Mouse (Mus musculus): Measurements from ENCODE around the gene Odf3l2. TPM values are rescaled to one million over a fixed set of nuclear protein-coding genes. Genes with fewer than 3 reads are reported as not detected.

Gene Odf3l2
- not detected for polyA plus RNA-seq (2012; fragmentation: generic; extraction: Trizol)
- long read RNA-seq, experiment 1, result 0 reads
- long read RNA-seq, experiment 2, result 0 reads

DNA sequence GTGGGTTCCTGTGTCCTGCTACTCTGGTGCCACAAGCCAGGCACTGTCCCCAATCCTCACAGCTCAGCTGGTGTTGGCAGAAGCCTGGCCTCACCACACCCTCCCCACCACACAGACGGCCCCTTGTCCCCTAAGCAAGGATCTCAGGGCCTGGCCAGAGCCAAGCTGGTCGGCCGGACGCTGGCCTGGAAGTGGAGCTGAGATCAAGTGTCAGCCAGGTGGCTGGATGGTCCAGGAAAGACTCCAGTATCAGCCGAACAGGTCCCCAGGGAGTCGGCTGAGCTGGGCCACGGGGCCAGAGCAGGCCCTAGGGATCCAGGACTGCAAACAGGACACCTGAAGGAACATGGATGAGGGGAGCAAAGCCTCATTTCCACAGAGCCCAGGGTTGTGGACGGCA is at the start of gene Odf3l2:
Odf3l2 (minus strand) TSS at position 28 of the 400 bp plus-strand sequence.
- TF ChIP-seq CEBPB (IDR thresholded peaks at IDR 0.05; ENCODE audit: low read depth) (no peak), MYOD1 (IDR thresholded peaks at IDR 0.05; ENCODE audit: control insufficient read depth, insufficient read length, low read depth) (no peak), USF1 (IDR thresholded peaks at IDR 0.05; ENCODE audit: low read depth) (no peak), FOSL1 (IDR thresholded peaks at IDR 0.05; ENCODE audit: insufficient read depth, low read length, poor library complexity, severe bottlenecking) (no peak), MAX (IDR thresholded peaks at IDR 0.05) (no peak), MYOG (IDR thresholded peaks at IDR 0.05; ENCODE audit: control insufficient read depth, extremely low read depth, insufficient read length) (no peak), CTCF (IDR thresholded peaks at IDR 0.05; ENCODE audit: control insufficient read depth, insufficient read depth, insufficient read length) (no peak)
- peaks cover 33% of the 10 kb centered on the region for H3K27me3 ChIP-seq (ENCODE audit: control insufficient read depth, insufficient read depth, insufficient read length)
- no peaks in the 10 kb centered on the region for H3K36me3 ChIP-seq (ENCODE audit: control insufficient read depth, insufficient read depth)
- H3ac ChIP-seq (ENCODE audit: control insufficient read depth, insufficient read length, low read depth), result no peak within 1 kb of the TSS
- no peaks in the 10 kb centered on the region for H3K79me3 ChIP-seq (ENCODE audit: low read depth)
- no peak within 1 kb of the TSS for H3K4me3 ChIP-seq (ENCODE audit: insufficient read depth, poor library complexity, severe bottlenecking)
- H3K79me2 ChIP-seq (ENCODE audit: control insufficient read depth, insufficient read depth), result no peaks in the 10 kb centered on the region

DNA sequence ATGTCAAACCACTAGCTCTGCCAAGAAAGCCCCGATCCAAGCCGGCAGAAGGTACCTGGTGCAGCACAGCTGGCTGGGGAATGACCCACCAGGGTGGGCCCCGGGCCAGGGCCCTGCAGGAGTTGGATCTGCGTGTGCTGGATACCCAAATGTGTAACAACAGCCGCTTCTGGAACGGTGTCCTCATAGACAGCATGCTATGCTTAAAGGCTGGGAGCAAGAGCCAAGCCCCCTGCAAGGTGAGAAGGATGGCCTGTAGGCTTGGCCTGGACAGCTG is 48.8 kb upstream of the Odf3l2 start:
- Histone ChIP-seq H3K27me3 (ENCODE audit: control insufficient read depth, insufficient read depth, insufficient read length) (no peaks in the 10 kb centered on the region), H3K79me3 (ENCODE audit: low read depth) (no peaks in the 10 kb centered on the region), H3K36me3 (ENCODE audit: control insufficient read depth, insufficient read depth) (peaks cover 2% of the 10 kb centered on the region), H3K79me2 (ENCODE audit: control insufficient read depth, insufficient read depth) (no peaks in the 10 kb centered on the region), H3K4me3 (ENCODE audit: insufficient read depth, poor library complexity, severe bottlenecking) (no peak overlapping the region), H3ac (ENCODE audit: control insufficient read depth, insufficient read length, low read depth) (no peak overlapping the region)
- TF ChIP-seq USF1 (IDR thresholded peaks at IDR 0.05; ENCODE audit: low read depth), result no peak

DNA sequence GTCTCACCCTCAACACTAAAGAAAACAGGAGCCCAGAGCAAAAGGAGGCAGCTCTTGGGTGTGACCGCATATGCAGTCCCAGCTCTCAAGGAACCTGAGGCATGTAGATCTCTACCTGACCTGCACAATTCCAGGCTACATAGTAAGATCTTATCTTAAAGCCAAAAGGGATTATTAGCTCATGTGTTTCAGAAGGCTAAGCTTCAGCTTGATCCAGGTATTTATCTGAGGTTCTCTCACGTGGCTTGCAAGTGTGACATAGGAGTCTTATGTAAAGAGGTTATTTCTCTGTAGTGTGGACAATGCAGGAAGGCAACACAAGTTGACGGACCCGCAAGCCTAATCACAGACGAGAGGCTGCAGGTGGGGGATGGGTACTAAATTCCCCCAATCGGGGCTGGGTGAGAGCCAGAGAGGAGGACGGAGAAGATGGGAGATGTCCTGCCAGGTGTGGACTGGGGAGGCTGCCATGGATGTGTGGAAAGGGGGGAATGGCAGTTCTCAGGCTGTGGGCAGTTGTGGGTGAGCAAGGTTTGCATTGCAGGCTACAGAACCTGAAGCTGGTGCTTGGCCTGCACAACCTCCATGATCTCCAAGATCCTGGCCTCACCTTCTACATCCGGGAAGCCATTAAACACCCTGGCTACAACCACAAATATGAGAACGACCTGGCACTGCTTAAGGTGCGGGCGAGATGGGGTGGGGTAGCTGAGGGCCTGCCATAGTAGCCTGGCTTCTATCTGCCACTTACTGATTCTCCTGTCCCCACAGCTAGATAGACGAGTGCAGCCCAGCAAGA is 48.2 kb upstream of the Odf3l2 start:
- Histone ChIP-seq H3ac (ENCODE audit: control insufficient read depth, insufficient read length, low read depth) (no peak overlapping the region), H3K27me3 (ENCODE audit: control insufficient read depth, insufficient read depth, insufficient read length) (no peaks in the 10 kb centered on the region), H3K36me3 (ENCODE audit: control insufficient read depth, insufficient read depth) (peaks cover 7% of the 10 kb centered on the region)

DNA sequence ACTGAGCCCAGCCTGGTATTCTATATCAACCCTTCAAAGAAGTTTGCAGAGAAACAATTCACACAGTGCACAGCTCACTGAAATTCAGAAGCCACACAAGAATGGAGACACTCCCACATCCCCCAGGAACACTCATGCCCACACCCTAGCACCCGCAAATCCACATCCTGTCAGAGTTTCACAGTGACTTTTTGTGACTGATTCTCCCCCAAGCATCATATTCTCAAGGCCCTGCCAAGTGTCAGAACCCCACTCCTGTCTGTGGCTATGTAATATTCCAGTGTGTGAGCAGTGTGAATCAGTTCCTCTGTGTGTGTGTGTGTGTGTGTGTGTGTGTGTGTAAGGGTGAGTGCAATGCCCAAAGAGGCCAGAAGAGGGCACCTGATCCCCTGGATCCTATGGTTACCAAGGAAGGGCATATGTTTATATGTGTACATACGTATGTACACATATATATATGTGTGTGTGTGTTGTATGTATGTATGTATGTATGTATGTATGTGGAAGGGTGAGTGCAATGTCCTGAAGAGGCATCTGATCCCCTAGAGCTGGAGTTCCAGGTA is 46.5 kb upstream of the Odf3l2 start:
- no peak overlapping the region for H3K4me3 ChIP-seq (ENCODE audit: insufficient read depth, poor library complexity, severe bottlenecking)
- no peaks in the 10 kb centered on the region for H3K79me3 ChIP-seq (ENCODE audit: low read depth)
- peaks cover 24% of the 10 kb centered on the region for H3K36me3 ChIP-seq (ENCODE audit: control insufficient read depth, insufficient read depth)
- H3ac ChIP-seq (ENCODE audit: control insufficient read depth, insufficient read length, low read depth), result no peak overlapping the region
- peaks cover 8% of the 10 kb centered on the region for H3K79me2 ChIP-seq (ENCODE audit: control insufficient read depth, insufficient read depth)
- no peaks in the 10 kb centered on the region for H3K27me3 ChIP-seq (ENCODE audit: control insufficient read depth, insufficient read depth, insufficient read length)
- no peak for TF ChIP-seq MYOD1 (IDR thresholded peaks at IDR 0.05; ENCODE audit: control insufficient read depth, insufficient read length, low read depth)
- TF ChIP-seq USF1 (IDR thresholded peaks at IDR 0.05; ENCODE audit: low read depth), result no peak
- no peak for TF ChIP-seq FOSL1 (IDR thresholded peaks at IDR 0.05; ENCODE audit: insufficient read depth, low read length, poor library complexity, severe bottlenecking)

More for the DNA sequence above, 48.2 kb upstream of the Odf3l2 start:
- Histone ChIP-seq H3K79me2 (ENCODE audit: control insufficient read depth, insufficient read depth) (no peaks in the 10 kb centered on the region), H3K4me3 (ENCODE audit: insufficient read depth, poor library complexity, severe bottlenecking) (no peak overlapping the region), H3K79me3 (ENCODE audit: low read depth) (no peaks in the 10 kb centered on the region)
- TF ChIP-seq MAX (IDR thresholded peaks at IDR 0.05) (no peak), FOSL1 (IDR thresholded peaks at IDR 0.05; ENCODE audit: insufficient read depth, low read length, poor library complexity, severe bottlenecking) (no peak), MYOG (IDR thresholded peaks at IDR 0.05; ENCODE audit: control insufficient read depth, extremely low read depth, insufficient read length) (no peak), CEBPB (IDR thresholded peaks at IDR 0.05; ENCODE audit: low read depth) (no peak), CTCF (IDR thresholded peaks at IDR 0.05; ENCODE audit: control insufficient read depth, insufficient read depth, insufficient read length) (no peak), USF1 (IDR thresholded peaks at IDR 0.05; ENCODE audit: low read depth) (no peak), MYOD1 (IDR thresholded peaks at IDR 0.05; ENCODE audit: control insufficient read depth, insufficient read length, low read depth) (no peak)

DNA sequence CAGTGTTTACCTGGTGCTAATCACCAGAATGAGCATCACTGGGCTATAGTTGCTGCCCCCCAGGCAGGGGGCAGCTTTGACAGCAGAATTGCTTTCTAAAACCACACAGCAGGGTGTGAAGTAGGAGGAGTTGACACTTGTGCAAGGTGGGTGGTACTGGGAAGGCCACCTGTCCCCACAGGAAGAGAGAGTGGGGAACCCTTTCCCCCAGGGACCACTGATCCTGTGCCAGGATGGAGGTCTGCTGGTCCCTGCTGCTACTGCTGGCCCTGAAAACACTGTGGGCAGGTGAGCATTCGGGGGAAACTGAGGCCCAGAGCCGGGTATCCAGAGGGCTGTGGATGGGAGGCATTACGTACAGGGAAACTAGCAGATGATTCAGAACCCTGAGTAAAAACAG is 43.6 kb upstream of the Odf3l2 start:
- H3K36me3 ChIP-seq (ENCODE audit: control insufficient read depth, insufficient read depth), result peaks cover 53% of the 10 kb centered on the region
- H3ac ChIP-seq (ENCODE audit: control insufficient read depth, insufficient read length, low read depth), result no peak overlapping the region
- TF ChIP-seq MAX (IDR thresholded peaks at IDR 0.05) (no peak), FOSL1 (IDR thresholded peaks at IDR 0.05; ENCODE audit: insufficient read depth, low read length, poor library complexity, severe bottlenecking) (no peak), USF1 (IDR thresholded peaks at IDR 0.05; ENCODE audit: low read depth) (no peak), CTCF (IDR thresholded peaks at IDR 0.05; ENCODE audit: control insufficient read depth, insufficient read depth, insufficient read length) (no peak), MYOG (IDR thresholded peaks at IDR 0.05; ENCODE audit: control insufficient read depth, extremely low read depth, insufficient read length) (no peak), MYOD1 (IDR thresholded peaks at IDR 0.05; ENCODE audit: control insufficient read depth, insufficient read length, low read depth) (no peak), CEBPB (IDR thresholded peaks at IDR 0.05; ENCODE audit: low read depth) (no peak)
- H3K27me3 ChIP-seq (ENCODE audit: control insufficient read depth, insufficient read depth, insufficient read length), result no peaks in the 10 kb centered on the region
- H3K79me3 ChIP-seq (ENCODE audit: low read depth), result peaks cover 25% of the 10 kb centered on the region
- H3K4me3 ChIP-seq (ENCODE audit: insufficient read depth, poor library complexity, severe bottlenecking), result no peak overlapping the region
- peaks cover 37% of the 10 kb centered on the region for H3K79me2 ChIP-seq (ENCODE audit: control insufficient read depth, insufficient read depth)

DNA sequence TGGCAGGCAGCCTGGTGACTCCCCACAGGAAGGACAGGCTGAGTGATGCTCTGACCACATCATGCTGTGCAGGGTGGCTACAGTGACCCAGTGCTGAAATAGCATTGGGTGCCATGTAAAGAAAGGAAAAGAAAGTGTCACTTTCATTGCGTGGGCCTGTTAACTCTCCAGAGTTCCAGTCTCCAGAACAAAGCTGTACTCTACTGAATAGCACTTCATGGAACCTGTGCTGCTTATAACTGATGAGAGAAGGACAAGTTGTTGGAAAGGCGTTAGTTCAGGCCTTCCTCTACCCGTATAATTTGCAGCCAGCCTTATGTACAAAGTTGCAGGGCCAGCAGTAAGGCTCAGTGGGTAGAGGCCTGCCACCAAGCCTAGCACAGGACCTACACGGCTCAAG is 43.2 kb upstream of the Odf3l2 start, which contains the start of gene Gzmm:
Gzmm (plus strand) TSS at position 301 of the 400 bp plus-strand sequence.
- H3K27me3 ChIP-seq (ENCODE audit: control insufficient read depth, insufficient read depth, insufficient read length), result no peaks in the 10 kb centered on the region
- TF ChIP-seq MYOD1 (IDR thresholded peaks at IDR 0.05; ENCODE audit: control insufficient read depth, insufficient read length, low read depth) (no peak), MYOG (IDR thresholded peaks at IDR 0.05; ENCODE audit: control insufficient read depth, extremely low read depth, insufficient read length) (no peak), MAX (IDR thresholded peaks at IDR 0.05) (no peak), USF1 (IDR thresholded peaks at IDR 0.05; ENCODE audit: low read depth) (no peak), FOSL1 (IDR thresholded peaks at IDR 0.05; ENCODE audit: insufficient read depth, low read length, poor library complexity, severe bottlenecking) (no peak), CTCF (IDR thresholded peaks at IDR 0.05; ENCODE audit: control insufficient read depth, insufficient read depth, insufficient read length) (no peak), CEBPB (IDR thresholded peaks at IDR 0.05; ENCODE audit: low read depth) (no peak)
- H3K79me2 ChIP-seq (ENCODE audit: control insufficient read depth, insufficient read depth), result peaks cover 41% of the 10 kb centered on the region
- peaks cover 30% of the 10 kb centered on the region for H3K79me3 ChIP-seq (ENCODE audit: low read depth)
- no peak within 1 kb of the TSS for H3ac ChIP-seq (ENCODE audit: control insufficient read depth, insufficient read length, low read depth)
- H3K4me3 ChIP-seq (ENCODE audit: insufficient read depth, poor library complexity, severe bottlenecking), result no peak within 1 kb of the TSS
- peaks cover 58% of the 10 kb centered on the region for H3K36me3 ChIP-seq (ENCODE audit: control insufficient read depth, insufficient read depth)
